Mouse (Mus musculus): Measurements from ENCODE around the gene Gfap. TPM values are rescaled to one million over a fixed set of nuclear protein-coding genes. Genes with fewer than 3 reads are reported as not detected.

Gene Gfap
- polyA plus RNA-seq, 1 experiment from 2014 or later, result 0.09 TPM

DNA sequence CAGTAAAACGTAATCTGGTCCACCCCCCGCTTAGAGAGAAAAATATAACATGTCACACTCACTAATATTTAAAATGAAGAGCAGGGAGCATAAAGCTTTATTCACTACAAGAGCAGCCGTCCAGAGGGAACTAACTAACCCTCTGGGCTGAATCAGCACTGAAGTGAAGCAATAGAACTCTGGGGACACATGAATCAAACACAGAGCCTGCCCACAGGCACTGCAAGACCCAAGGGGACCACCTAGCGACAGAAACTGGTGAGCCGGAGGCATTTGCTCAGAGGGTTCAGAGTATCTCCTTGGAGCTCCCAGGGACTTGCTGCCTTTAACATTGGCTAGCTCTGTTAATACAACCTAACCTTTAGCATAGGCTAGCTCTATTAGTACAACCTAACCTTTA is 10.6 kb downstream of the Gfap start:
- H3K36me3 ChIP-seq (replicated peaks), result no peaks in the 10 kb centered on the region
- no peak overlapping the region for H3K4me3 ChIP-seq
- 73% methylated on average over 5 of the region's 5 CpGs for WGBS
- no peak for DNase-seq (ENCODE audit: extremely low spot score, low spot score)
- H3K9me3 ChIP-seq, result no peaks in the 10 kb centered on the region
- H3K4me1 ChIP-seq, result peaks cover 20% of the 10 kb centered on the region
- no peak overlapping the region for H3K27ac ChIP-seq
- peaks cover 53% of the 10 kb centered on the region for H3K27me3 ChIP-seq (ENCODE audit: poor library complexity, severe bottlenecking)

DNA sequence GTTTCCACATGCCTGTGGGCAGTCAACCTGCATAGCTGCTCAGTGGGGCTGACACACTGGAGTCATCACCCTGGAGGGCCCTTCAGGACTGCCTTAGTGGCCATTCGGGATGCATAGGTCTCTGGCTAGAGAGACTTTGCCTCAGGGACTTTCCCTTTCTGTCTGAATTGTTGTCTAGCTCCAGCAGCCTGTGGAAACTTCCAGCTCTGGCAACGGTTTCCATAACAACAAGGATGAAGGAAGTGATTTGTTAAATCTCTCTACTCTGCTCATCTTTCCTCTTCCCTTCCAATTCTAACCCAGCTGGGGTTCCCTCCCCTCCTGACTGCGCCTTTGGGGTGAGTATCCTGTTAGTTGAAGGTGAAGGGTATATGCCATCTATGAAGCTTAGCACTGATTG is 12.6 kb downstream of the Gfap start:
- Histone ChIP-seq H3K36me3 (replicated peaks) (no peaks in the 10 kb centered on the region), H3K27me3 (ENCODE audit: poor library complexity, severe bottlenecking) (peaks cover 51% of the 10 kb centered on the region), H3K4me3 (no peak overlapping the region), H3K27ac (no peak overlapping the region), H3K4me1 (peaks cover 13% of the 10 kb centered on the region), H3K9me3 (no peaks in the 10 kb centered on the region)
- 68% methylated on average over 3 of the region's 3 CpGs for WGBS
- DNase-seq (ENCODE audit: extremely low spot score, low spot score), result no peak

GRCm38 (mm10) chr11:102887433-102887832 is 13.3 kb downstream of the Gfap start:
- no peak overlapping the region for H3K27ac ChIP-seq
- DNase-seq (ENCODE audit: extremely low spot score, low spot score), result no peak
- WGBS, result 81% methylated on average over 5 of the region's 5 CpGs
- no peaks in the 10 kb centered on the region for H3K36me3 ChIP-seq (replicated peaks)
- H3K9me3 ChIP-seq, result no peaks in the 10 kb centered on the region
- H3K4me1 ChIP-seq, result peaks cover 8% of the 10 kb centered on the region
- H3K27me3 ChIP-seq (ENCODE audit: poor library complexity, severe bottlenecking), result peaks cover 50% of the 10 kb centered on the region
- no peak overlapping the region for H3K4me3 ChIP-seq

DNA sequence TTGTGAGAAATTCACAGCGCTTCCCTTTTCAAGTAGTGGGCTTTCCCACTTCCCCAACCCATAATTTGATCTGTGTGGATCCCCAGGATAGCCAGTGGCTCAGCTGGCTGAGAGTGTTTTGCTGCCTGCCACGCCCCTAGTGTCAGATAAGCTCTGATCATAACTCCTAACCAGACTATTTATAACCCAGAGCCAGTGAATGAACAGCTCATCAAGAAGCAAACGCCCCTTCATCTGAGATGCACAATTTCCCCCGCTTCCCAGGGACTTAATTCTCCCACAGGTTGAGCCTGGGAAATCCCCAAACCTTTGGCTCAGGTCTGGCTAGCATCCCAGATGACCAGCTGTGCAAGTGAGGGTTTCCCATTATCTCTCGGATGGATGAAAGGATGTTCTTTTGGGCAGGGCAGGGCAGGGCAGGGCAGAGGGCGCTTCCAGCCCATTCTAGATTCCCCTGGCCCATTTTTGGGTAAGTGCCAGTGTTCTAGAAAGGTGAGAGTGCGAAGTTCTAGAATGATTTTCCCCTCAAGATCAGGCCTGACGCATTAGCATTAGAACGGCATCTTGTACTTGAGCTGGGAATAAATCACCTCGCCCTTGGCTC is 16.0 kb downstream of the Gfap start, which contains the start of gene Fam187a:
TSS of gene Fam187a (plus strand) at position 554 of the 604 bp plus-strand sequence.
- Histone ChIP-seq H3K9me3 (no peaks in the 10 kb centered on the region), H3K4me1 (peaks cover 24% of the 10 kb centered on the region), H3K27me3 (ENCODE audit: poor library complexity, severe bottlenecking) (peaks cover 37% of the 10 kb centered on the region), H3K36me3 (replicated peaks) (no peaks in the 10 kb centered on the region), H3K4me3 (no peak within 1 kb of the TSS), H3K27ac (no peak within 1 kb of the TSS)
- DNase-seq (ENCODE audit: extremely low spot score, low spot score), result no peak
- WGBS, result 66% methylated on average over 10 of the region's 10 CpGs

DNA sequence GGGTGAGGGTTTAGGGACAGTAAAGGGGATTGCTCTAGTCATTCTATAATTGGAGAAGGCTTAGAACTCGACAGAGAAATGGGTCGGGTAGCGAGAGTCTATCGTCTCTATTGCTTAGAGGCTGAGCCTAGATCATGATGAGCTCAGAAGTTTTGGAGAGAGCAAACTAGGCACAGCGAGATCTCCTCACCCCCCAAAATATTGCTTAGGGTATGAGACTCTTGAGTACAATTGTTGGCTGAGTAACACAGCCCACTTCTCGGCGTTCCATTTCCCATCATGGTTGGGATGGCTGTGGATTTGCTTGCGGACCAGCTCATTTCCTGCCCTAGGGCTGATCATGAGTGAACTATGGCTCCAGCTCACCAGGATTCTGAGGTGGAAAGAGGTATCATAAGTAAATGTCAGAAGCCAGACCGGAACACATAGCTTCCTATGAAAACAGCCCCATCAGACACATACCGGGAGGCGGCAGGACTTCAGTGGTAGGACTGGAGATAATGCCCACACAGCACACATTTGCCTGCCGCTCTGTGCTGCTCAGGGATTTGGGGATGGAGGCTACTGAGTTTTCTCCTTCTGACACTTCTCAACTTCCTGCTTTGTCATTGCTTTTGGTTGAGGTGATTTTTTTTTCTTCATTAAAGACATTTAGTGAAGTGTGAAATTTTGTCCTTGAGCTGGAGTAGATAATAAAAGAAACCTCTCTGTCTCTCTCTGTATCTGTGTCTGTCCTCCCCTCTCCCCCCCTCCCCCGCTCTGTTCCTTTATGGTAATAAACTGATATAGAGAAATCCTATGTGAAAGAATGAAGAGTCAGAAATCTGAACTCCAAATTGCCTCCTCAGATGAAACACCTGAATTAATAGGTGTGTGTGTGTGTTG is 19.2 kb downstream of the Gfap start:
- peaks cover 17% of the 10 kb centered on the region for H3K36me3 ChIP-seq (replicated peaks)
- peaks cover 26% of the 10 kb centered on the region for H3K27me3 ChIP-seq (ENCODE audit: poor library complexity, severe bottlenecking)
- no peaks in the 10 kb centered on the region for H3K9me3 ChIP-seq
- H3K4me1 ChIP-seq, result peaks cover 27% of the 10 kb centered on the region
- WGBS, result 19% methylated on average over 13 of the region's 13 CpGs
- DNase-seq (ENCODE audit: extremely low spot score, low spot score), result no peak
- H3K27ac ChIP-seq, result peak overlapping the region; percentile 98
- H3K4me3 ChIP-seq, result peak overlapping the region; percentile 84

DNA sequence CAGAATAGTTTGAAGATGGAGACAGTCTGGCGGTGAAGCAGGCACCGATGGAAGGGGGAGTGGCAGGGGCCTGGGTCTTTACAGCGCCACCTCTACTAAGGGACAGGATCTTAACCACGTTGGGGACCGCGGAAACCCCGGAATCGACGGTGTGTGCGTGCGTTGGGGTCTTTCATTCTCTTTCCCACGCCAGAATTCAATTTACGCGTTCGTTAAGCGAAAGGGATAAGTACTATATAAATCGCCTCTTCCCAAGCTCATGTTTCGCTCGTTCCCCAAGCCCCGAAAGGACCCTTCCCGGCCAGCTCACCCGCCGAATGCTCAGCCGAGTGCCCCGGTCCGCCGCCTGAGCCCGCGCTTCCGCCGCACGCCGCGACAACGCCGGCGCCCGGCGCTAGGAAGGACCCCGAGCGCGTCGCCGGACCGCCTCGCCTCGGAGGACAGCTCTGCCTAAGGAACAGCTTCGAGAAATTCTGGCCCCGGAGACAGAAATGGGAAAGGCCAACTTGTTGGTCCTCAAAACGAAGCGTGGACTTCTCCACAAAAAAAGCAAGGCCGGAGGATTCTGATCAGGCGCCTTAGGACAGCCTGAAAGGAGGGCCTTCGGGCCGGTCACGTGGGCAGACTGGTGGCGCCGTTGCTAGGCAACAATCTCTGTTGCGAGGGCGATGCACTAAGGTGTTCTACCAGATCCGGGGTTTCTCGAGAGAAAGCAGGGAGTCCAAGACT is 20.0 kb downstream of the Gfap start, which contains the start of the genes Eftud2 and Ccdc103:
TSS of gene Eftud2 (minus strand) at position 401 of the 729 bp plus-strand sequence.
TSS of gene Ccdc103 (plus strand) at position 620 of the 729 bp plus-strand sequence.
- Histone ChIP-seq H3K27ac (peak within 1 kb of the TSS; percentile 98), H3K4me1 (peaks cover 27% of the 10 kb centered on the region), H3K9me3 (no peaks in the 10 kb centered on the region), H3K27me3 (ENCODE audit: poor library complexity, severe bottlenecking) (peaks cover 26% of the 10 kb centered on the region), H3K36me3 (replicated peaks) (peaks cover 25% of the 10 kb centered on the region), H3K4me3 (peak within 1 kb of the TSS; percentile 84)
- WGBS, result under 1% methylated on average over 62 of the region's 62 CpGs
- peak; percentile 93 for DNase-seq (ENCODE audit: extremely low spot score, low spot score)

- H3K9me3 ChIP-seq, result no peaks in the 10 kb centered on the region
- DNase-seq (ENCODE audit: extremely low spot score, low spot score), result no peak
- peak overlapping the region; percentile 84 for H3K4me3 ChIP-seq
- peaks cover 27% of the 10 kb centered on the region for H3K4me1 ChIP-seq
- 72% methylated on average over 2 of the region's 2 CpGs for WGBS
- H3K36me3 ChIP-seq (replicated peaks), result peaks cover 37% of the 10 kb centered on the region
- peaks cover 20% of the 10 kb centered on the region for H3K27me3 ChIP-seq (ENCODE audit: poor library complexity, severe bottlenecking)
- no peak overlapping the region for H3K27ac ChIP-seq
Observed at GRCm38 (mm10) chr11:102879558-102879957, 21.2 kb downstream of the Gfap start.

GRCm38 (mm10) chr11:102874801-102875334 is 25.8 kb downstream of the Gfap start:
- Histone ChIP-seq H3K27ac (no peak overlapping the region), H3K36me3 (replicated peaks) (peaks cover 78% of the 10 kb centered on the region), H3K4me3 (no peak overlapping the region), H3K4me1 (peaks cover 13% of the 10 kb centered on the region), H3K27me3 (ENCODE audit: poor library complexity, severe bottlenecking) (no peaks in the 10 kb centered on the region), H3K9me3 (no peaks in the 10 kb centered on the region)
- no peak for DNase-seq (ENCODE audit: extremely low spot score, low spot score)
- 88% methylated on average over 7 of the region's 7 CpGs for WGBS

- WGBS, result 68% methylated on average over 4 of the region's 4 CpGs
- H3K36me3 ChIP-seq (replicated peaks), result peaks cover 100% of the 10 kb centered on the region
- no peaks in the 10 kb centered on the region for H3K27me3 ChIP-seq (ENCODE audit: poor library complexity, severe bottlenecking)
- no peaks in the 10 kb centered on the region for H3K9me3 ChIP-seq
- no peak overlapping the region for H3K27ac ChIP-seq
- no peak overlapping the region for H3K4me3 ChIP-seq
- peak; percentile 56 for DNase-seq (ENCODE audit: extremely low spot score, low spot score)
- no peaks in the 10 kb centered on the region for H3K4me1 ChIP-seq
Observed at GRCm38 (mm10) chr11:102864272-102864671, 36.4 kb downstream of the Gfap start.

DNA sequence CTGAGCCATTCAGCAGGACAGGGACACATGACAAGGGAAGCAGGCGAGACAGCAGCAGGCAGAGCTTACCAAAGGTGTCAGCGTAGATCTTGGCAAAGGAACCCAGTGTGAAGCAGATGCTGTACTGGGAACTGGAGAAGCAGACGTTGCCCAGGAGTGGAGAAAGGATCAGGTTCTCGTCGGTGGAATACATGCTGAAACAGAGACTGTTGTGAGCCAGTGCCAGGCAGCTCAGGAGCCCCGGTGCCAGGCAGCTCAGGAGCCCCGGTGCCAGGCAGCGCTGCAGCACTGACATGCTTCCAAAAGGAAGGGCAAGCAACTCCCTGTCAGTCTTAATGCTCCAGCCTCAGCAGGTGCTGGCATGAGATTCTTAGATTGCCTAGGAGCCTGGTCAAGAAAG is 40.8 kb downstream of the Gfap start:
- H3K4me3 ChIP-seq, result no peak overlapping the region
- peaks cover 100% of the 10 kb centered on the region for H3K36me3 ChIP-seq (replicated peaks)
- WGBS, result 93% methylated on average over 8 of the region's 8 CpGs

GRCm38 (mm10) chr11:102858951-102859350 is 41.8 kb downstream of the Gfap start:
- Histone ChIP-seq H3K27ac (no peak overlapping the region), H3K9me3 (no peaks in the 10 kb centered on the region), H3K4me1 (no peaks in the 10 kb centered on the region), H3K36me3 (replicated peaks) (peaks cover 100% of the 10 kb centered on the region), H3K27me3 (ENCODE audit: poor library complexity, severe bottlenecking) (no peaks in the 10 kb centered on the region), H3K4me3 (no peak overlapping the region)
- WGBS, result 94% methylated on average over 11 of the region's 11 CpGs
- no peak for DNase-seq (ENCODE audit: extremely low spot score, low spot score)

More for the DNA sequence above, 40.8 kb downstream of the Gfap start:
- DNase-seq (ENCODE audit: extremely low spot score, low spot score), result no peak
- no peaks in the 10 kb centered on the region for H3K4me1 ChIP-seq
- H3K27ac ChIP-seq, result no peak overlapping the region
- H3K27me3 ChIP-seq (ENCODE audit: poor library complexity, severe bottlenecking), result no peaks in the 10 kb centered on the region
- no peaks in the 10 kb centered on the region for H3K9me3 ChIP-seq

DNA sequence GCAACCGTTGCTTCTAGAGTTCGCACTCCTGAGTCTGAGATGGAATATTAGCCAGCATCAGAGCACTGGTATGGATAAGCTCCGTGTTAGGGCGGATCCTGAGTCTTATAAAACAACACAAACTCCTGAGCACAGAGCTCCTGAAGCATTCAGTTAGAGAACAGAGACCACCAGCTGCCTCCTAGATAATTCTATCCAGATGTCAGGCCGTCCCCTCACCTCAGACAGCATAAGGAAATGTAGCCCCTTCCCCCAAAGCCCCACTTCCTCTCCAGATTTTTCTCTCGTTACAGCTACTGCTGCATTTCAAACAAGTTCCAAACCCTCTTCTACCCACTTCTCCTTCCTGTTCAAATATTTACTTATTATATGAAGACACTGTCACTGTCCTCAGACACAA is 44.8 kb downstream of the Gfap start:
- H3K9me3 ChIP-seq, result no peaks in the 10 kb centered on the region
- H3K27me3 ChIP-seq (ENCODE audit: poor library complexity, severe bottlenecking), result no peaks in the 10 kb centered on the region
- H3K36me3 ChIP-seq (replicated peaks), result peaks cover 100% of the 10 kb centered on the region
- H3K4me3 ChIP-seq, result no peak overlapping the region
- WGBS, result 74% methylated on average over 6 of the region's 6 CpGs
- DNase-seq (ENCODE audit: extremely low spot score, low spot score), result no peak
- H3K4me1 ChIP-seq, result no peaks in the 10 kb centered on the region
- no peak overlapping the region for H3K27ac ChIP-seq

All from forebrain, embryonic 10.5 days (tissue).